Comparison of ENCODE assay signal across 21 mouse cellular contexts in genomic region chr11:20106946-20107345, GRCm38 (mm10). TPM values are rescaled to one million over a fixed set of nuclear protein-coding genes. Genes with fewer than 3 reads are reported as not detected.
DNase-seq lines count a peak whose midpoint lies in the region; TF ChIP-seq lines count a peak whose summit lies in the region.
"Had no signal": no experiment of that assay in that cellular context is flagged by ENCODE, and none has a peak within 500 bp of the region (broad histone marks: within the 10 kb centered on the region; RNA-seq: fewer than 3 reads in every experiment).

No protein-coding gene starts in this region.

- H3K27ac ChIP-seq in embryonic fibroblast, embryonic 13.5 days (ENCODE audit: insufficient read depth, low read length): peak overlapping the region; percentile 58
- H3K27ac ChIP-seq: gastrocnemius, adult 2 months; hindbrain, embryonic 15.5 days; kidney, embryonic 15.5 days; neural tube, embryonic 12.5 days had no signal

- no peak for TF ChIP-seq POLR2A in embryonic fibroblast, embryonic 13.5 days (IDR thresholded peaks at IDR 0.05; ENCODE audit: low read depth, low read length)

- H3K4me1 ChIP-seq in embryonic fibroblast, embryonic 13.5 days (ENCODE audit: control insufficient read depth, insufficient read depth, low read length): peaks cover 18% of the 10 kb centered on the region

- H3K4me3 ChIP-seq in embryonic fibroblast, embryonic 13.5 days (ENCODE audit: insufficient read depth, low read length): no peak overlapping the region
- H3K4me3 ChIP-seq: gastrocnemius, adult 2 months; hindbrain, embryonic 15.5 days; kidney, embryonic 15.5 days; neural tube, embryonic 12.5 days had no signal

- peak; percentile 7 for DNase-seq in lung, postnatal 36 days
- no peak for DNase-seq in lung, postnatal 25 days (ENCODE audit: low spot score)
- DNase-seq in CD4-positive helper T cell, adult 2 months (ENCODE audit: low read depth, low spot score): peak; percentile 26
- DNase-seq in spleen, postnatal 14 days (ENCODE audit: low spot score in 2 of 2): no peak
- DNase-seq in adrenal gland, postnatal 4 days (ENCODE audit: low spot score in 2 of 2): no peak
- DNase-seq in thymus, postnatal 4 days: no peak
- DNase-seq: adrenal gland, adult 8-10 months; cerebellum, adult 11 months; cerebellum, adult 9-10 months; cerebellum, postnatal 36 days; gastrocnemius, adult 2 months; gastrocnemius, postnatal 36 days; heart, adult 18-20 months; kidney, adult 18-20 months; kidney, postnatal 25 days; right cerebral cortex, adult 18-20 months; right cerebral cortex, postnatal 4 days had no signal

- no peak for TF ChIP-seq CTCF in embryonic fibroblast, embryonic 13.5 days (IDR thresholded peaks at IDR 0.05; ENCODE audit: borderline replicate concordance, insufficient read depth, low read length)

RNA-seq across cellular contexts. Expression of gene Actr2, which starts 5.8 kb away (rescaled TPM):
- 194 and 242 TPM in 2 replicates for polyA plus RNA-seq in embryonic fibroblast, embryonic 13.5 days (2011; ENCODE audit: insufficient read length, low read depth, missing spikeins)
- total RNA-seq in adrenal gland, postnatal 4 days (2021): 100 to 1,000 TPM; 119 to 125 TPM

Comparison
In these comparisons a context has a peak if more than half of its experiments do, and no peak if none do; other contexts are left out.
1. DNase-seq: peak in lung, postnatal 36 days (single experiment) and CD4-positive helper T cell, adult 2 months (single experiment); none in lung, postnatal 25 days (single experiment), spleen, postnatal 14 days (0 of 2), adrenal gland, postnatal 4 days (0 of 2) and thymus, postnatal 4 days (single experiment).